Mouse (Mus musculus): ENCODE results near the gene Lmo4.

- TF ChIP-seq POLR2A (IDR thresholded peaks at IDR 0.05; ENCODE audit: borderline replicate concordance, insufficient read depth, low read length) (no peak), CTCF (IDR thresholded peaks at IDR 0.05; ENCODE audit: borderline replicate concordance, insufficient read depth, low read depth, low read length) (no peak)
Measured at GRCm38 (mm10) chr3:144178937-144179336, 26.1 kb downstream of the Lmo4 start.

All from cerebellum, adult 2 months (tissue).